Mouse (Mus musculus): ENCODE results near the gene Rptor. TPM values are rescaled to one million over a fixed set of nuclear protein-coding genes. Genes with fewer than 3 reads are reported as not detected.

Gene Rptor
- polyA plus RNA-seq, 1 experiment from 2014 or later = 15.6 TPM

DNA sequence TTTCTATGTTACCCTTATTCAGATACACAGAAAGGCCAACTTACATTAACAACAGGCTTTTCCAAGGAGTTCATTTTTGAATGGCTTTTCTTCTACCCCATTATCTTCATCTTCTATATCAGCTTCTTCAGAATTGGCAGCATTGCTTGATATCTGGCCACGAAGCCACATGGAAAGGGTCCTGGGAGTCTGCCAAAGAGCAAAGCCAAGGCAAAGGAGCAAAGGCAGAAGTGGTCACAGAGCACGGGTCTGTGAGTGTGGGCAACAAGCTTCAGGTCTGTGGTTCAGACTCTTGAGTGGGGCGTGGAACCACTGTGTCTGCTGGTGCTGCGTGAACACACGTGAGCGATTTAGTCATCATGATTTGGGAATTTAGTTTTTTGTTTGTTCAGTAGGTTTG is 223.1 kb downstream of the Rptor start:
- Histone ChIP-seq H3K4me1 (0 out of 2 replicates have a peak, but pooled peaks cover 3% of the 10 kb centered on the region), H3K27ac (no peak overlapping the region), H3K4me3 (no peak overlapping the region), H3K27me3 (ENCODE audit: insufficient read depth, poor library complexity, severe bottlenecking) (no peaks in the 10 kb centered on the region), H3K36me3 (peaks cover 71% of the 10 kb centered on the region), H3K9me3 (no peaks in the 10 kb centered on the region)
- DNase-seq (ENCODE audit: low spot score) = no peak
- WGBS = 88% methylated on average over 6 of the region's 6 CpGs

DNA sequence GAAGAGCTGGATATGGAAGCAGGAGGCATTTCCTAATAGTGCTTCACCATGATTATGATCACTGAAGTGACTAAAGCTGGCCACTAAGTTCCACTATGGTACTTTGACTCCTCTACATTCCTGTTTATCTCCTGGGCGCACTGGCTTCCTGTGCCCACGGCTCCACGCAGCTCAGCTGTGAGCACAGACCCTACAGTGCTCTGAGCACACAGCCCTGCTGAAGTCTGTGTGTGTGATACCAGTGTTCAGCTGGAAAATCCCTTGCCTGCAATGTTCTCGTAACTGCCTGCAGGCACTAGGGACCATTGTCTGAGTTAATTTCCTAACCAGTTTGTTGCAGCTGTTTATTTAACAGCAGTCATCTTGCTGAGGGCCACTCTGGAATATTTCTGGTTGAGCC is 223.5 kb downstream of the Rptor start:
- 76% methylated on average over 4 of the region's 4 CpGs for WGBS
- H3K4me1 ChIP-seq = 0 out of 2 replicates have a peak, but pooled peaks cover 3% of the 10 kb centered on the region
- H3K36me3 ChIP-seq = peaks cover 70% of the 10 kb centered on the region
- no peaks in the 10 kb centered on the region for H3K27me3 ChIP-seq (ENCODE audit: insufficient read depth, poor library complexity, severe bottlenecking)
- H3K27ac ChIP-seq = no peak overlapping the region
- no peak for DNase-seq (ENCODE audit: low spot score)
- no peak overlapping the region for H3K4me3 ChIP-seq
- no peaks in the 10 kb centered on the region for H3K9me3 ChIP-seq

GRCm38 (mm10) chr11:119829116-119829515 is 226.4 kb downstream of the Rptor start:
- no peak overlapping the region for H3K27ac ChIP-seq
- no peak overlapping the region for H3K4me3 ChIP-seq
- peaks cover 55% of the 10 kb centered on the region for H3K36me3 ChIP-seq
- 55% methylated on average over 3 of the region's 3 CpGs for WGBS
- no peaks in the 10 kb centered on the region for H3K9me3 ChIP-seq
- no peak for DNase-seq (ENCODE audit: low spot score)
- H3K27me3 ChIP-seq (ENCODE audit: insufficient read depth, poor library complexity, severe bottlenecking) = no peaks in the 10 kb centered on the region
- H3K4me1 ChIP-seq = 0 out of 2 replicates have a peak, but pooled peaks cover 3% of the 10 kb centered on the region

GRCm38 (mm10) chr11:119831682-119832081 is 229.0 kb downstream of the Rptor start:
- Histone ChIP-seq H3K36me3 (peaks cover 33% of the 10 kb centered on the region), H3K27me3 (ENCODE audit: insufficient read depth, poor library complexity, severe bottlenecking) (no peaks in the 10 kb centered on the region), H3K27ac (no peak overlapping the region), H3K4me3 (no peak overlapping the region), H3K9me3 (no peaks in the 10 kb centered on the region), H3K4me1 (0 out of 2 replicates have a peak, but pooled peaks cover 3% of the 10 kb centered on the region)
- no peak for DNase-seq (ENCODE audit: low spot score)
- 90% methylated on average over 7 of the region's 7 CpGs for WGBS

- H3K4me3 ChIP-seq = no peak overlapping the region
- no peak for DNase-seq (ENCODE audit: low spot score)
- H3K27me3 ChIP-seq (ENCODE audit: insufficient read depth, poor library complexity, severe bottlenecking) = no peaks in the 10 kb centered on the region
Measured at GRCm38 (mm10) chr11:119833311-119833710, 230.6 kb downstream of the Rptor start.

GRCm38 (mm10) chr11:119833877-119834804 is 231.4 kb downstream of the Rptor start:
- H3K27ac ChIP-seq = no peak overlapping the region

More at GRCm38 (mm10) chr11:119833311-119833710, 230.6 kb downstream of the Rptor start:
- Histone ChIP-seq H3K27ac (no peak overlapping the region), H3K4me1 (0 out of 2 replicates have a peak, but pooled peaks cover 3% of the 10 kb centered on the region), H3K9me3 (no peaks in the 10 kb centered on the region), H3K36me3 (peaks cover 18% of the 10 kb centered on the region)

GRCm38 (mm10) chr11:119836326-119836725 is 233.6 kb downstream of the Rptor start:
- peaks cover 10% of the 10 kb centered on the region for H3K36me3 ChIP-seq
- WGBS = 80% methylated on average over 3 of the region's 3 CpGs
- no peaks in the 10 kb centered on the region for H3K27me3 ChIP-seq (ENCODE audit: insufficient read depth, poor library complexity, severe bottlenecking)
- no peaks in the 10 kb centered on the region for H3K9me3 ChIP-seq
- 0 out of 2 replicates have a peak, but pooled peaks cover 1% of the 10 kb centered on the region for H3K4me1 ChIP-seq
- DNase-seq (ENCODE audit: low spot score) = no peak
- H3K27ac ChIP-seq = no peak overlapping the region
- H3K4me3 ChIP-seq = no peak overlapping the region

More at GRCm38 (mm10) chr11:119833877-119834804, 231.4 kb downstream of the Rptor start:
- Histone ChIP-seq H3K36me3 (peaks cover 9% of the 10 kb centered on the region), H3K27me3 (ENCODE audit: insufficient read depth, poor library complexity, severe bottlenecking) (no peaks in the 10 kb centered on the region), H3K4me3 (no peak overlapping the region), H3K4me1 (0 out of 2 replicates have a peak, but pooled peaks cover 3% of the 10 kb centered on the region), H3K9me3 (no peaks in the 10 kb centered on the region)
- WGBS = 72% methylated on average over 16 of the region's 16 CpGs
- DNase-seq (ENCODE audit: low spot score) = peak; percentile 71

- Histone ChIP-seq H3K27ac (no peak overlapping the region), H3K27me3 (ENCODE audit: insufficient read depth, poor library complexity, severe bottlenecking) (no peaks in the 10 kb centered on the region), H3K9me3 (no peaks in the 10 kb centered on the region), H3K4me1 (0 out of 2 replicates have a peak, but pooled peaks cover 3% of the 10 kb centered on the region), H3K36me3 (peaks cover 22% of the 10 kb centered on the region), H3K4me3 (no peak overlapping the region)
- WGBS = 90% methylated on average over 1 of the region's 1 CpGs
- no peak for DNase-seq (ENCODE audit: low spot score)
Measured at GRCm38 (mm10) chr11:119837786-119838185, 235.1 kb downstream of the Rptor start.

DNA sequence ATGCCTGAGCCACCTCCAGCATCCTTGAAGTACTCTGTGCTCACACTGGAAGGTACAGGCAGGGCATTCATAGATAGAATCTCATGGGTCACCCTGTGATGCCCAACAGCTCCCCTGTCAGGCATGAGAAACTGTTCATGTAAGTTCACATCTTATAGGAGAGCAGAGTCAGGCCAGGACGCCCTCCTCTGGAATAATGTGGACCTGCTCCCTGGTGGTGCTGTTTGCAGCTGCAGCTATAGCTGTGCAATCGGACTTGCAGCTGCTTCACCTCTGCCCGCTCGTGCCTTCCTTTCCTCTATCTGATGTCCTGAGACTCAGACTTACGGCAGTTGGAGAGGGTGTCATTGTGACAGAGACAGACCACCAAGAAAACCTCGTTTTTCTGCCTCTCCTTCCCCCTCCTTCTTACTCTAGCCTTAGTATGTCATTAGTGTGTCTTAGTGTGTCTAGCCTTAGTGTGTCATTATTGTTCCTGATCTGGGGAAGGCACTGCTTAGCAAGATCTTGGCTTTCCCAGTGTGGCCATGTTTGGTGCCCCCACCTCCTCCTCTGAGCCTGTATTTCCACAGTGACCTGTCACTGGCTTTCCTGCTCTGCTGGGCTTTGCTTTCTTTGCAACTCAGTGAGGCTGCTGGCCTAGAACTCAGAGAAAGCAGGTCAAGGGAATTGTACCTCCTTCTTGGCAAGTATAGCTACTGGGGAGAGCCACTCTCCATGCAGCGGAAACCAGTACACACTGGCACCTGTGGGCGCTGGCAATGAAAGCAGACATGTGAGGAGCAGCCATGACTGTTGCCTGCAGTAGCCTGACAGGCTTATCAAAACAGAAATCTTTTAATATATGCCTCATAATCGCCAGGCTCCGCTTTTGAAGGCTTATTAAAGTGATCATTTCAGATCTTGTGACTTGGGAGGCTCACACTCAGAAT is 237.0 kb downstream of the Rptor start:
- H3K9me3 ChIP-seq = no peaks in the 10 kb centered on the region
- no peak overlapping the region for H3K27ac ChIP-seq
- H3K4me1 ChIP-seq = 0 out of 2 replicates have a peak, but pooled peaks cover 3% of the 10 kb centered on the region
- DNase-seq (ENCODE audit: low spot score) = no peak
- WGBS = 84% methylated on average over 10 of the region's 10 CpGs
- no peaks in the 10 kb centered on the region for H3K27me3 ChIP-seq (ENCODE audit: insufficient read depth, poor library complexity, severe bottlenecking)
- H3K36me3 ChIP-seq = peaks cover 31% of the 10 kb centered on the region
- no peak overlapping the region for H3K4me3 ChIP-seq

DNA sequence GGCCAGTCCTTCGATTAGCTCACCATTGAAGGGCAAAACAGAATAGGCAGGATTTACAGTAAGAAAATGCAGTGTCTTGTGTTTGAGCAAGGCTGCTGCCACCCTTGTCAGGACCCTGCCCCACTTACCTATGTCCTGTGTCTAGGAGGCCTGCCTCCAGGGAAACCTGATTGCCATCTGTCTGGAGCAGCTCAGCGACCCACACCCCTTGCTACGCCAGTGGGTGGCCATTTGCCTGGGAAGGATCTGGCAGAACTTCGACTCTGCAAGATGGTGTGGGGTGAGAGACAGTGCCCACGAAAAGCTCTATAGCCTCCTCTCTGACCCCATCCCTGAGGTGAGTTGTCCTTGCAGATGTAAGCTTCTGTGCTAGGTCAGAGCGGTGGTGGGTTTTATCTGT is 243.9 kb downstream of the Rptor start:
- H3K9me3 ChIP-seq = no peaks in the 10 kb centered on the region
- 77% methylated on average over 6 of the region's 6 CpGs for WGBS
- peaks cover 58% of the 10 kb centered on the region for H3K36me3 ChIP-seq
- DNase-seq (ENCODE audit: low spot score) = peak; percentile 74
- H3K27me3 ChIP-seq (ENCODE audit: insufficient read depth, poor library complexity, severe bottlenecking) = no peaks in the 10 kb centered on the region
- H3K27ac ChIP-seq = no peak overlapping the region
- no peak overlapping the region for H3K4me3 ChIP-seq
- H3K4me1 ChIP-seq = no peaks in the 10 kb centered on the region

GRCm38 (mm10) chr11:119847076-119847475 is 244.4 kb downstream of the Rptor start:
- WGBS = 88% methylated on average over 3 of the region's 3 CpGs
- no peaks in the 10 kb centered on the region for H3K9me3 ChIP-seq
- H3K27me3 ChIP-seq (ENCODE audit: insufficient read depth, poor library complexity, severe bottlenecking) = no peaks in the 10 kb centered on the region
- peaks cover 58% of the 10 kb centered on the region for H3K36me3 ChIP-seq
- H3K4me1 ChIP-seq = no peaks in the 10 kb centered on the region
- no peak overlapping the region for H3K4me3 ChIP-seq
- H3K27ac ChIP-seq = no peak overlapping the region
- DNase-seq (ENCODE audit: low spot score) = no peak

DNA sequence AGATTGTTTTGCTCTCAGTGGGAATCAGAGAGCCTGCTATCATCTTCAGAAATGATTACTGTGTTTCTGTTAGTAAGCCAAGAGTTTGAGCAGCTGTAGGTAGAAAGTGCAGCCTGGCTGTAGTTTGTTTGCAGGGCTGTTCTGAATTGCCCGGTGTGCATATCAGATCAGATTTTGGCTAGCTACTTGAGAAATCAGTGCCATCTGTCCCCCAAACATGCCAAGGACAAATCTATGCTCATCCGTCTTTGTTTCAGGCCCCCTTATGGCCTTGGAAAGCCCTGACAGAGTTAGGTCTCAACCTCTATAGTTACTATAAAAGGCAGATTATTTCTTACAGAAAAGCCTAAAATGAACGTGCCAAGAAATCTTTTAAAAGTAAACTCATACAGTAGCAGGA is 244.9 kb downstream of the Rptor start:
- no peak overlapping the region for H3K27ac ChIP-seq
- no peaks in the 10 kb centered on the region for H3K4me1 ChIP-seq
- WGBS = 77% methylated on average over 3 of the region's 3 CpGs
- H3K27me3 ChIP-seq (ENCODE audit: insufficient read depth, poor library complexity, severe bottlenecking) = no peaks in the 10 kb centered on the region
- H3K4me3 ChIP-seq = no peak overlapping the region
- H3K9me3 ChIP-seq = no peaks in the 10 kb centered on the region
- peaks cover 59% of the 10 kb centered on the region for H3K36me3 ChIP-seq
- DNase-seq (ENCODE audit: low spot score) = no peak

Measured in heart, embryonic 10.5 days (tissue).